Mouse (Mus musculus) neutrophil, adult 83 days (primary cell): ENCODE results near the gene Olfr1289. TPM values are rescaled to one million over a fixed set of nuclear protein-coding genes. Genes with fewer than 3 reads are reported as not detected.

Source experiments
- total RNA-seq, 2 experiments: library from RNA; stranded (reverse); gene quantifications; one replicate each; pipeline ENCODE4 v1.2.4; 2023

Gene Olfr1289
- total RNA-seq, result not detected

GRCm38 (mm10) chr2:111480519-111480918, at the start of gene Olfr1289:
Gene Olfr1289 (plus strand): TSS chr2:111480819.

GRCm38 (mm10) chr2:111448842-111449241, 31.8 kb upstream of the Olfr1289 start, which contains the start of gene Olfr1287:
Gene Olfr1287 (plus strand): TSS chr2:111449142.

GRCm38 (mm10) chr2:111473801-111474200, 6.8 kb upstream of the Olfr1289 start, which contains the start of gene Olfr1288:
Gene Olfr1288 (plus strand): TSS chr2:111474101.

GRCm38 (mm10) chr2:111493729-111494128, 13.1 kb downstream of the Olfr1289 start, which contains the start of gene Olfr1290:
Gene Olfr1290 (minus strand): TSS chr2:111493829.

GRCm38 (mm10) chr2:111496880-111497279, 16.3 kb downstream of the Olfr1289 start, which contains the start of gene Olfr1291-ps1:
Gene Olfr1291-ps1 (plus strand): TSS chr2:111497180.

GRCm38 (mm10) chr2:111524903-111525302, 44.3 kb downstream of the Olfr1289 start, which contains the start of gene Olfr1293-ps:
Gene Olfr1293-ps (plus strand): TSS chr2:111525203.

Other genes starting within 250 kb of the Olfr1289 start
- not detected for gene Olfr1275, start 245.5 kb upstream of the Olfr1289 start, total RNA-seq
- gene Olfr1276, start 226.3 kb upstream of the Olfr1289 start, total RNA-seq, result not detected
- gene Olfr1277, start 206.7 kb upstream of the Olfr1289 start, total RNA-seq, result not detected
- not detected for gene Olfr1278, start 190.7 kb upstream of the Olfr1289 start, total RNA-seq
- gene Olfr1279, start 180.2 kb upstream of the Olfr1289 start, total RNA-seq, result not detected
- not detected for gene Olfr1280, start 166.8 kb upstream of the Olfr1289 start, total RNA-seq
- gene Olfr1281, start 154.3 kb upstream of the Olfr1289 start, total RNA-seq, result not detected
- not detected for gene Olfr1282, start 144.7 kb upstream of the Olfr1289 start, total RNA-seq
- not detected for gene Olfr1283, start 114.0 kb upstream of the Olfr1289 start, total RNA-seq
- gene Olfr1284, start 105.3 kb upstream of the Olfr1289 start, total RNA-seq, result not detected
- not detected for gene Olfr1286, start 57.7 kb upstream of the Olfr1289 start, total RNA-seq
- gene Olfr1287, start 31.7 kb upstream of the Olfr1289 start, total RNA-seq, result not detected
- not detected for gene Olfr1288, start 6.7 kb upstream of the Olfr1289 start, total RNA-seq
- not detected for gene Olfr1290, start 13.0 kb downstream of the Olfr1289 start, total RNA-seq
- not detected for gene Olfr1291-ps1, start 16.4 kb downstream of the Olfr1289 start, total RNA-seq
- not detected for gene Olfr1293-ps, start 44.4 kb downstream of the Olfr1289 start, total RNA-seq
- not detected for gene Olfr1294, start 59.5 kb downstream of the Olfr1289 start, total RNA-seq
- gene Olfr1295, start 88.9 kb downstream of the Olfr1289 start, total RNA-seq, result not detected
- gene Olfr1297, start 145.7 kb downstream of the Olfr1289 start, total RNA-seq, result not detected
- gene Olfr1298, start 168.4 kb downstream of the Olfr1289 start, total RNA-seq, result not detected
- not detected for gene Olfr1299, start 180.6 kb downstream of the Olfr1289 start, total RNA-seq